Mouse (Mus musculus) cerebellum, adult 2 months (tissue): Measurements from ENCODE around the gene Rasd1.

ENCODE experiments used
- CTCF ChIP-seq: fragments of 200-500 bp; IDR thresholded peaks from 2 replicates; pipeline ENCODE4 v1.5.1; 2011; ENCODE audit warnings: low read depth, mild to moderate bottlenecking, control low read depth, low read length, moderate library complexity, borderline replicate concordance; ENCODE audit not compliant: insufficient read depth
- POLR2A ChIP-seq: fragments of 200-500 bp; IDR thresholded peaks from 2 replicates; pipeline ENCODE4 v1.6.1; 2011; ENCODE audit warnings: low read length, control low read depth, borderline replicate concordance; ENCODE audit not compliant: insufficient read depth

DNA sequence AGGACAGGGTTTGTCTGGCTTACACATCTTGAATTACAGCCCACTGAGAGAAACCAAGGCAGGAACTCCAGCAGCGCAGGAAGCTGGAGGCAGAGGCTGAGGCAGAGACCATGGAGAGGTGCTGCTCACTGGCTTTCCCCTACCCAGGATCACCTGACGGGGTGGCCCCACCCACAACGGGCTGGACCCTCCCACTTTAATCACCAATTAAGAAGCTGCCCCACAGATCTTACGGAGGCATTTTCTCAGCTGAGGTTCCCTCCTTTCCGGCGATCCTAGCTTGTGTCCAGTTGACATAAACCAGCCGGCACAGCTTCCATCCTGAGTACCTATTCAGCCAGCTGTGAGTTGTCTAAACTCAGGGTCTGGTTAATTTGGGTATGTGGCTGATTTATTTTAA lies 43.5 kb downstream of the Rasd1 start:
- TF ChIP-seq CTCF (no peak), POLR2A (no peak)
